Mouse (Mus musculus) cerebellum, postnatal 14 days (tissue): ENCODE measurements around the gene Klc4.

Experiments
- DNase-seq, 2 experiments: peaks; one replicate each; pipeline ENCODE4 v3.0.0; 2021; ENCODE audit warnings: mixed read lengths in 2 of 2

Klc4 gene

GRCm38 (mm10) chr17:46651755-46652547, 6.1 kb upstream of the Klc4 start:
- no peak for DNase-seq

- DNase-seq, result peak in 1 of 2 experiments; percentile 35
Observed at GRCm38 (mm10) chr17:46651292-46651691, 5.5 kb upstream of the Klc4 start.

- peak; percentile 95 to 96 for DNase-seq
Observed at GRCm38 (mm10) chr17:46650232-46651031, 4.6 kb upstream of the Klc4 start, which contains the start of gene Cul7. Gene Cul7, plus strand, starts transcription at chr17:46650337.

- no peak for DNase-seq
Observed at GRCm38 (mm10) chr17:46649811-46650210, 4.0 kb upstream of the Klc4 start.

- no peak for DNase-seq
Observed at GRCm38 (mm10) chr17:46648436-46648835, 2.6 kb upstream of the Klc4 start.

GRCm38 (mm10) chr17:46647279-46647678, 1.5 kb upstream of the Klc4 start:
- DNase-seq, result no peak

- DNase-seq, result no peak
Observed at GRCm38 (mm10) chr17:46646322-46646662, 470 bp upstream of the Klc4 start.

- DNase-seq, result peak; percentile 60 to 76
Observed at GRCm38 (mm10) chr17:46644916-46645475, 826 bp downstream of the Klc4 start.

- DNase-seq, result no peak
Observed at GRCm38 (mm10) chr17:46644152-46644805, 1.5 kb downstream of the Klc4 start.

GRCm38 (mm10) chr17:46642060-46642459, 3.8 kb downstream of the Klc4 start:
- DNase-seq, result no peak

- DNase-seq, result no peak
Observed at GRCm38 (mm10) chr17:46639929-46640328, 5.9 kb downstream of the Klc4 start.

- peak; percentile 85 to 87 for DNase-seq
Observed at GRCm38 (mm10) chr17:46636831-46637523, 8.8 kb downstream of the Klc4 start.

- peak in 1 of 2 experiments; percentile 60 for DNase-seq
Observed at GRCm38 (mm10) chr17:46629685-46630441, 16.0 kb downstream of the Klc4 start.

- DNase-seq, result peak; percentile 88 to 90
Observed at GRCm38 (mm10) chr17:46628791-46629684, 16.8 kb downstream of the Klc4 start, which contains the start of gene Ptk7. Gene Ptk7, minus strand, starts transcription at chr17:46629504.

- DNase-seq, result peak; percentile 56 to 70
Observed at GRCm38 (mm10) chr17:46628471-46628790, 17.4 kb downstream of the Klc4 start.

- DNase-seq, result no peak
Observed at GRCm38 (mm10) chr17:46627409-46627808, 18.4 kb downstream of the Klc4 start.

- no peak for DNase-seq
Observed at GRCm38 (mm10) chr17:46624598-46624997, 21.2 kb downstream of the Klc4 start.

GRCm38 (mm10) chr17:46623819-46624557, 21.8 kb downstream of the Klc4 start:
- DNase-seq, result peak; percentile 33 to 44

- no peak for DNase-seq
Observed at GRCm38 (mm10) chr17:46622269-46622668, 23.6 kb downstream of the Klc4 start.

- DNase-seq, result peak; percentile 68 to 79
Observed at GRCm38 (mm10) chr17:46621324-46621723, 24.5 kb downstream of the Klc4 start.
